Mouse (Mus musculus) lung, embryonic 16.5 days (tissue): ENCODE data around the gene Camsap2. TPM values are rescaled to one million over a fixed set of nuclear protein-coding genes. Genes with fewer than 3 reads are reported as not detected.

ENCODE experiments used
- ATAC-seq: fragments of 200-750 bp; cut with Nextera tagmentation; 2 replicates; pipeline ENCODE4 v1.8.0; 2017; ENCODE audit warnings: low read depth, mild to moderate bottlenecking, moderate library complexity
- H3K27ac ChIP-seq: fragments of 300-500 bp; sonication (generic); 2 replicates; pipeline ENCODE4 v1.5.1; 2014; ENCODE audit warnings: mild to moderate bottlenecking, control low read depth, low read length
- H3K27me3 ChIP-seq: fragments of 300-500 bp; sonication (generic); 2 replicates; pipeline ENCODE4 v1.6.1; 2014; ENCODE audit warnings: low read depth, low read length, mixed read lengths; ENCODE audit not compliant: control insufficient read depth, insufficient read depth
- H3K36me3 ChIP-seq: fragments of 300-500 bp; sonication (generic); 2 replicates; pipeline ENCODE4 v1.6.1; 2014; ENCODE audit warnings: low read length; ENCODE audit not compliant: control insufficient read depth, insufficient read depth
- H3K4me1 ChIP-seq: fragments of 300-500 bp; sonication (generic); replicated peaks from 2 replicates; pipeline ENCODE4 v1.6.1; 2014; ENCODE audit warnings: low read length, mixed read lengths; ENCODE audit not compliant: control insufficient read depth, insufficient read depth
- H3K4me2 ChIP-seq: fragments of 300-500 bp; sonication (generic); 2 replicates; pipeline ENCODE4 v1.6.1; 2014; ENCODE audit warnings: low read depth, low read length, control low read depth
- H3K4me3 ChIP-seq: fragments of 300-500 bp; sonication (generic); 2 replicates; pipeline ENCODE4 v1.5.1; 2014; ENCODE audit warnings: mild to moderate bottlenecking, low read length, control low read depth
- H3K9ac ChIP-seq: fragments of 300-500 bp; sonication (generic); 2 replicates; pipeline ENCODE4 v1.6.1; 2014; ENCODE audit warnings: low read length, control low read depth
- H3K9me3 ChIP-seq: fragments of 300-500 bp; sonication (generic); 2 replicates; pipeline ENCODE4 v1.6.1; 2016; ENCODE audit warnings: low read length; ENCODE audit not compliant: control insufficient read depth
- WGBS: fragments of 180-500 bp; shearing (Covaris S2); extraction: QIAGEN DNeasy Blood & Tissue Kit; methylation state at CpG from one replicate; pipeline ENCODE4 v1.1.7; 2014; 5-methylcytosine and 5-hydroxymethylcytosine counted together
- polyA plus RNA-seq: library from polyadenylated mRNA; unstranded; fragments of >200 nt; fragmentation: Nextera tagmentation; extraction: Ambion mirVana; gene quantifications from 2 replicates; pipeline ENCODE4 v1.2.1, GENCODE M21; 2015

Camsap2 gene
- polyA plus RNA-seq, 1 experiment from 2014 or later, result 9.3 TPM

GRCm38 (mm10) chr1:136227870-136228269 is 118.0 kb downstream of the Camsap2 start:
- 0 out of 2 replicates have a peak, but pooled peaks have one; percentile 0 for ATAC-seq
- Histone ChIP-seq H3K27me3 (no peaks in the 10 kb centered on the region), H3K9ac (no peak overlapping the region; the same call in none of the 2 replicates), H3K4me2 (peak overlapping the region; percentile 75), H3K4me3 (no peak overlapping the region; the same call in 1 of the 2 replicates), H3K27ac (peak overlapping the region; percentile 84), H3K36me3 (0 out of 2 replicates have a peak, but pooled peaks cover 2% of the 10 kb centered on the region), H3K4me1 (peaks cover 37% of the 10 kb centered on the region), H3K9me3 (no peaks in the 10 kb centered on the region)
- WGBS, result 28% methylated on average over 4 of the region's 4 CpGs

- no peak for ATAC-seq
- Histone ChIP-seq H3K27ac (no peak overlapping the region), H3K9me3 (no peaks in the 10 kb centered on the region), H3K4me2 (no peak overlapping the region), H3K27me3 (no peaks in the 10 kb centered on the region), H3K36me3 (0 out of 2 replicates have a peak, but pooled peaks cover 2% of the 10 kb centered on the region), H3K4me3 (no peak overlapping the region), H3K9ac (no peak overlapping the region), H3K4me1 (peaks cover 32% of the 10 kb centered on the region)
- 83% methylated on average over 8 of the region's 8 CpGs for WGBS
These were observed 119.3 kb downstream of the Camsap2 start for GRCm38 (mm10) chr1:136226626-136227025.

GRCm38 (mm10) chr1:136225846-136226245 is 120.1 kb downstream of the Camsap2 start:
- WGBS, result 94% methylated on average over 8 of the region's 8 CpGs
- H3K27ac ChIP-seq, result no peak overlapping the region
- ATAC-seq, result no peak
- H3K9ac ChIP-seq, result no peak overlapping the region
- H3K4me2 ChIP-seq, result no peak overlapping the region
- H3K4me1 ChIP-seq, result peaks cover 28% of the 10 kb centered on the region
- H3K4me3 ChIP-seq, result no peak overlapping the region
- no peaks in the 10 kb centered on the region for H3K27me3 ChIP-seq
- H3K36me3 ChIP-seq, result 0 out of 2 replicates have a peak, but pooled peaks cover 2% of the 10 kb centered on the region
- H3K9me3 ChIP-seq, result no peaks in the 10 kb centered on the region

GRCm38 (mm10) chr1:136223758-136224342 is 122.1 kb downstream of the Camsap2 start:
- H3K27ac ChIP-seq, result no peak overlapping the region
- 0 out of 2 replicates have a peak, but pooled peaks cover 4% of the 10 kb centered on the region for H3K36me3 ChIP-seq
- 87% methylated on average over 10 of the region's 10 CpGs for WGBS
- peaks cover 27% of the 10 kb centered on the region for H3K4me1 ChIP-seq
- H3K9me3 ChIP-seq, result no peaks in the 10 kb centered on the region
- no peak overlapping the region for H3K9ac ChIP-seq
- ATAC-seq, result no peak
- H3K4me3 ChIP-seq, result no peak overlapping the region
- no peaks in the 10 kb centered on the region for H3K27me3 ChIP-seq
- no peak overlapping the region for H3K4me2 ChIP-seq

- 0 out of 2 replicates have a peak, but pooled peaks cover 4% of the 10 kb centered on the region for H3K36me3 ChIP-seq
- no peak for ATAC-seq
- no peak overlapping the region for H3K4me2 ChIP-seq
These were observed 123.5 kb downstream of the Camsap2 start for GRCm38 (mm10) chr1:136222386-136222785.

GRCm38 (mm10) chr1:136220037-136220871 is 125.7 kb downstream of the Camsap2 start:
- Histone ChIP-seq H3K36me3 (peaks cover 7% of the 10 kb centered on the region; the same call in 1 of the 2 replicates), H3K9me3 (no peaks in the 10 kb centered on the region), H3K4me3 (no peak overlapping the region), H3K4me1 (peaks cover 10% of the 10 kb centered on the region), H3K27ac (peak overlapping the region; percentile 57), H3K9ac (no peak overlapping the region), H3K27me3 (no peaks in the 10 kb centered on the region), H3K4me2 (no peak overlapping the region)
- 40% methylated on average over 10 of the region's 10 CpGs for WGBS
- ATAC-seq, result peak; percentile 88

More at GRCm38 (mm10) chr1:136222386-136222785, 123.5 kb downstream of the Camsap2 start:
- no peaks in the 10 kb centered on the region for H3K27me3 ChIP-seq
- peaks cover 12% of the 10 kb centered on the region for H3K4me1 ChIP-seq
- H3K9ac ChIP-seq, result no peak overlapping the region
- H3K4me3 ChIP-seq, result no peak overlapping the region
- H3K27ac ChIP-seq, result no peak overlapping the region
- 66% methylated on average over 10 of the region's 10 CpGs for WGBS
- H3K9me3 ChIP-seq, result no peaks in the 10 kb centered on the region

Other genes with a start within 250 kb of the Camsap2 start
- gene Kif21b, start 214.7 kb downstream of the Camsap2 start, polyA plus RNA-seq, result 2.2 and 2.6 TPM in 2 replicates
- gene Mroh3, start 133.3 kb downstream of the Camsap2 start, polyA plus RNA-seq, result 0.24 TPM in 1 of 2 replicates, not detected in the other
- 15.2 and 15.3 TPM in 2 replicates for gene Inava, start 111.8 kb downstream of the Camsap2 start, polyA plus RNA-seq
- gene Gpr25, start 85.2 kb downstream of the Camsap2 start, polyA plus RNA-seq, result not detected in 2 replicates
- 16.7 and 17.2 TPM in 2 replicates for gene Ddx59, start 69.2 kb upstream of the Camsap2 start, polyA plus RNA-seq
- gene Kif14, start 120.2 kb upstream of the Camsap2 start, polyA plus RNA-seq, result 5.6 and 6.9 TPM in 2 replicates